Mouse (Mus musculus) layer of hippocampus, adult 9-11 months (tissue): ENCODE results near the gene Hrct1.

ENCODE experiments used
- DNase-seq: peaks from one replicate; pipeline ENCODE4 v3.0.0; 2022

Hrct1 gene

GRCm38 (mm10) chr4:43726995-43727394, at the start of gene Hrct1:
Hrct1 (plus strand) TSS chr4:43727188.
- DNase-seq = no peak

GRCm38 (mm10) chr4:43678541-43678940, 48.4 kb upstream of the Hrct1 start:
- DNase-seq = peak; percentile 75

- DNase-seq = no peak
Measured at GRCm38 (mm10) chr4:43679416-43680043, 47.5 kb upstream of the Hrct1 start.

- no peak for DNase-seq
Measured at GRCm38 (mm10) chr4:43690021-43690420, 37.0 kb upstream of the Hrct1 start.

- DNase-seq = no peak
Measured at GRCm38 (mm10) chr4:43691026-43691425, 36.0 kb upstream of the Hrct1 start.

- peak; percentile 24 for DNase-seq
Measured at GRCm38 (mm10) chr4:43693806-43694241, 33.2 kb upstream of the Hrct1 start.

GRCm38 (mm10) chr4:43694439-43695248, 32.3 kb upstream of the Hrct1 start:
- no peak for DNase-seq

GRCm38 (mm10) chr4:43695249-43695671, 31.7 kb upstream of the Hrct1 start:
- DNase-seq = no peak

- no peak for DNase-seq
Measured at GRCm38 (mm10) chr4:43696561-43696960, 30.4 kb upstream of the Hrct1 start.

- no peak for DNase-seq
Measured at GRCm38 (mm10) chr4:43700707-43701106, 26.3 kb upstream of the Hrct1 start, which contains the start of gene Olfr70. Olfr70 (minus strand) TSS chr4:43700807.

GRCm38 (mm10) chr4:43703439-43703838, 23.5 kb upstream of the Hrct1 start:
- DNase-seq = no peak

GRCm38 (mm10) chr4:43703851-43704250, 23.1 kb upstream of the Hrct1 start:
- no peak for DNase-seq

GRCm38 (mm10) chr4:43705991-43706390, 21.0 kb upstream of the Hrct1 start:
- DNase-seq = no peak

GRCm38 (mm10) chr4:43709869-43710268, 17.1 kb upstream of the Hrct1 start, which contains the start of gene Olfr71:
Olfr71 (minus strand) TSS chr4:43710255.
- DNase-seq = no peak

GRCm38 (mm10) chr4:43711821-43712220, 15.2 kb upstream of the Hrct1 start:
- DNase-seq = peak; percentile 57

GRCm38 (mm10) chr4:43713652-43714219, 13.3 kb upstream of the Hrct1 start:
- no peak for DNase-seq

- no peak for DNase-seq
Measured at GRCm38 (mm10) chr4:43720491-43721228, 6.3 kb upstream of the Hrct1 start.

- DNase-seq = peak; percentile 57
Measured at GRCm38 (mm10) chr4:43722191-43722590, 4.8 kb upstream of the Hrct1 start.

- DNase-seq = no peak
Measured at GRCm38 (mm10) chr4:43724764-43725163, 2.2 kb upstream of the Hrct1 start.

GRCm38 (mm10) chr4:43726228-43726993, 577 bp upstream of the Hrct1 start:
- no peak for DNase-seq

GRCm38 (mm10) chr4:43727718-43728575, 959 bp downstream of the Hrct1 start:
- DNase-seq = no peak
